Mouse (Mus musculus): ENCODE measurements around the gene Leng9.
"Not testable (repeated sequence)": the region's sequence is repeated elsewhere in the genome, so short reads cannot be mapped to it uniquely, and the experiment has no call there.

DNA sequence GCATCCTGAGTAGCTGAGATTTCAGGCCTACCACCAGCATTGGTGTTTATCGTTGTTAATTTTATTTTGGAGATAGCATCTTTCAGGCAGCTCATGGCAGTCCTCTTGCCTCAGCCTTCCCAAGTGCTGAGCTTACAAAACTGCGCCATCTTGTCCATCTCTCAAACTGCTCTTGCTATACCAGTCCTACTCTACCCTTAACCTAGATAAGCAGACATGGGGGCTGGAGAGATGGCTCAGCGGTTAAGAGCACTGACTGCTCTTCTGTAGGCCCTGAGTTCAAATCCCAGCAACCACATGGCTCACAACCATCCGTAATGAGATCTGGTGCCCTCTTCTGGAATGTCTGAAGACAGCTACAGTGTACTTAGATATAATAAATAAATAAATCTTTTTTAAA is 11.4 kb upstream of the Leng9 start:
- TF ChIP-seq CTCF (IDR thresholded peaks at IDR 0.05; ENCODE audit: low read depth, low read length); EP300 (IDR thresholded peaks at IDR 0.05; ENCODE audit: insufficient read depth, low read depth, low read length); POLR2A (IDR thresholded peaks at IDR 0.05; ENCODE audit: insufficient read depth, low read length): not testable (repeated sequence)

All from ES-Bruce4 (cell line).